Mouse (Mus musculus) adrenal gland, adult 2 months (tissue): Measurements from ENCODE around the gene Nrm. TPM values are rescaled to one million over a fixed set of nuclear protein-coding genes. Genes with fewer than 3 reads are reported as not detected.

Experiments used
- DNase-seq: peaks from one replicate; pipeline ENCODE4 v3.0.0; 2021
- polyA plus RNA-seq: library from polyadenylated mRNA; depleted of rRNA; stranded (reverse); fragments of >200 nt; gene quantifications from 2 replicates; pipeline ENCODE4 v1.2.3, GENCODE M21; 2012
- total RNA-seq, 2 experiments: library from RNA; stranded (reverse); gene quantifications; 2 replicates each; pipeline ENCODE4 v1.2.3; 2021

The Nrm gene
- total and polyA plus RNA-seq, 3 experiments = 3.3 to 11.7 (median 4.8) TPM

- peak; percentile 74 for DNase-seq
These were observed 6.1 kb downstream of the Nrm start for GRCm38 (mm10) chr17:35866911-35867890.

GRCm38 (mm10) chr17:35868165-35868820 lies 7.2 kb downstream of the Nrm start:
- DNase-seq = peak; percentile 57

GRCm38 (mm10) chr17:35868961-35869345 lies 7.8 kb downstream of the Nrm start:
- no peak for DNase-seq

- DNase-seq = peak; percentile 68
These were observed 8.4 kb downstream of the Nrm start for GRCm38 (mm10) chr17:35869346-35870067.

GRCm38 (mm10) chr17:35870151-35870883 lies 9.2 kb downstream of the Nrm start:
- peak; percentile 87 for DNase-seq

- no peak for DNase-seq
These were observed 10.0 kb downstream of the Nrm start for GRCm38 (mm10) chr17:35870884-35871696.

- DNase-seq = peak; percentile 91
These were observed 12.8 kb downstream of the Nrm start for GRCm38 (mm10) chr17:35873774-35874519.

GRCm38 (mm10) chr17:35874721-35875120 lies 13.6 kb downstream of the Nrm start:
- peak; percentile 48 for DNase-seq

- peak; percentile 96 for DNase-seq
These were observed 18.3 kb downstream of the Nrm start, which contains the start of gene Dhx16 for GRCm38 (mm10) chr17:35879245-35880057. Gene Dhx16, plus strand, starts transcription at chr17:35879819.

- no peak for DNase-seq
These were observed 21.8 kb downstream of the Nrm start for GRCm38 (mm10) chr17:35882924-35883323.

GRCm38 (mm10) chr17:35883777-35884176 lies 22.7 kb downstream of the Nrm start:
- DNase-seq = no peak

GRCm38 (mm10) chr17:35887725-35888124 lies 26.6 kb downstream of the Nrm start:
- no peak for DNase-seq

- DNase-seq = peak; percentile 96
These were observed 35.9 kb downstream of the Nrm start, which contains the start of gene 2310061I04Rik for GRCm38 (mm10) chr17:35896781-35897643. Gene 2310061I04Rik, minus strand, starts transcription at chr17:35897431.

GRCm38 (mm10) chr17:35897644-35898573 lies 36.8 kb downstream of the Nrm start:
- DNase-seq = no peak

GRCm38 (mm10) chr17:35900636-35901035 lies 39.5 kb downstream of the Nrm start:
- no peak for DNase-seq

GRCm38 (mm10) chr17:35903343-35903991 lies 42.3 kb downstream of the Nrm start:
- DNase-seq = peak; percentile 43
